Mouse (Mus musculus) myocyte (in vitro differentiated cells): ENCODE data around the gene Evi5l. TPM values are rescaled to one million over a fixed set of nuclear protein-coding genes. Genes with fewer than 3 reads are reported as not detected.

ENCODE experiments used
- H3K27me3 ChIP-seq: one replicate; pipeline ENCODE4 v1.6.1; 2011; ENCODE audit not compliant: control insufficient read depth, insufficient read depth, insufficient read length
- H3K36me3 ChIP-seq: one replicate; pipeline ENCODE4 v1.6.1; 2011; ENCODE audit not compliant: control insufficient read depth, insufficient read depth
- H3K4me2 ChIP-seq: one replicate; pipeline ENCODE4 v1.6.1; 2011; ENCODE audit warnings: low read depth, control low read depth
- H3K4me3 ChIP-seq: one replicate; pipeline ENCODE4 v1.5.1; 2011; ENCODE audit warnings: mild to moderate bottlenecking, control low read depth, moderate library complexity
- H3K79me2 ChIP-seq: one replicate; pipeline ENCODE4 v1.6.1; 2011; ENCODE audit not compliant: control insufficient read depth, insufficient read depth
- H3ac ChIP-seq: one replicate; pipeline ENCODE4 v1.6.1; 2011; ENCODE audit not compliant: control insufficient read depth, insufficient read length
- CEBPB ChIP-seq: IDR thresholded peaks from 2 replicates; pipeline ENCODE4 v1.6.1; 2011; ENCODE audit warnings: mild to moderate bottlenecking, moderate library complexity; ENCODE audit not compliant: poor library complexity, insufficient read depth, severe bottlenecking
- E2F4 ChIP-seq: IDR thresholded peaks from one replicate; pipeline ENCODE4 v1.6.1; 2011; ENCODE audit warnings: mild to moderate bottlenecking, control low read depth, moderate library complexity; ENCODE audit not compliant: insufficient read depth
- MAX ChIP-seq: IDR thresholded peaks from one replicate; pipeline ENCODE4 v1.6.1; 2011; ENCODE audit warnings: low read depth, mild to moderate bottlenecking, control low read depth
- MYOD1 ChIP-seq, 3 experiments: IDR thresholded peaks; one replicate each; pipeline ENCODE4 v1.6.1; 2011; ENCODE audit warnings: control low read depth in 2 of 3, low read depth in 2 of 3, mild to moderate bottlenecking in 2 of 3, moderate library complexity in 1 of 3; ENCODE audit not compliant: insufficient read length in 2 of 3, control insufficient read depth in 1 of 3
- MYOG ChIP-seq, 3 experiments: IDR thresholded peaks; one replicate each; pipeline ENCODE4 v1.6.1; 2011; ENCODE audit warnings: control low read depth in 2 of 3, low read depth in 2 of 3, mild to moderate bottlenecking in 2 of 3; ENCODE audit not compliant: insufficient read length in 2 of 3, control insufficient read depth in 1 of 3, insufficient read depth in 1 of 3
- POLR2A ChIP-seq: IDR thresholded peaks from one replicate; pipeline ENCODE4 v1.6.1; 2011; ENCODE audit warnings: low read depth, mild to moderate bottlenecking, control low read depth, moderate library complexity; ENCODE audit not compliant: insufficient read length
- POLR2AphosphoS2 ChIP-seq: IDR thresholded peaks from one replicate; pipeline ENCODE4 v1.6.1; 2011; ENCODE audit warnings: low read depth, control low read depth; ENCODE audit not compliant: insufficient read length
- REST ChIP-seq: IDR thresholded peaks from one replicate; pipeline ENCODE4 v1.6.1; 2011; ENCODE audit warnings: mild to moderate bottlenecking, control low read depth, moderate library complexity; ENCODE audit not compliant: insufficient read depth, insufficient read length
- SRF ChIP-seq: IDR thresholded peaks from one replicate; pipeline ENCODE4 v1.6.1; 2011; ENCODE audit warnings: low read depth; ENCODE audit not compliant: control insufficient read depth, insufficient read length
- TCF12 ChIP-seq: IDR thresholded peaks from one replicate; pipeline ENCODE4 v1.6.1; 2011; ENCODE audit warnings: mild to moderate bottlenecking, control low read depth; ENCODE audit not compliant: poor library complexity, insufficient read depth, severe bottlenecking
- TCF3 ChIP-seq: IDR thresholded peaks from one replicate; pipeline ENCODE4 v1.6.1; 2011; ENCODE audit warnings: low read depth, control low read depth; ENCODE audit not compliant: insufficient read length
- USF1 ChIP-seq: IDR thresholded peaks from one replicate; pipeline ENCODE4 v1.6.1; 2011; ENCODE audit warnings: low read depth, mild to moderate bottlenecking, control low read depth, moderate library complexity
- polyA plus RNA-seq: library from polyadenylated mRNA; unstranded; fragments of >200 nt; fragmentation: generic; extraction: Trizol; gene quantifications from one replicate; pipeline ENCODE4 v1.2.1, GENCODE M21; 2012; ENCODE audit warnings: missing spikeins

Gene Evi5l
- polyA plus RNA-seq, 1 experiment, result 18.0 TPM

- H3ac ChIP-seq, result no peak overlapping the region
- no peak overlapping the region for H3K4me2 ChIP-seq
- no peak overlapping the region for H3K4me3 ChIP-seq
- H3K79me2 ChIP-seq, result peaks cover 13% of the 10 kb centered on the region
- H3K27me3 ChIP-seq, result no peaks in the 10 kb centered on the region
- TF ChIP-seq MYOD1 (IDR thresholded peaks at IDR 0.05; ENCODE audit: control insufficient read depth in 1 of 3, insufficient read length in 2 of 3, low read depth in 2 of 3), result no peak
- no peak for TF ChIP-seq USF1
- H3K36me3 ChIP-seq, result peaks cover 11% of the 10 kb centered on the region
These were observed 79.4 kb downstream of the Evi5l start for GRCm38 (mm10) chr8:4245737-4246136.

DNA sequence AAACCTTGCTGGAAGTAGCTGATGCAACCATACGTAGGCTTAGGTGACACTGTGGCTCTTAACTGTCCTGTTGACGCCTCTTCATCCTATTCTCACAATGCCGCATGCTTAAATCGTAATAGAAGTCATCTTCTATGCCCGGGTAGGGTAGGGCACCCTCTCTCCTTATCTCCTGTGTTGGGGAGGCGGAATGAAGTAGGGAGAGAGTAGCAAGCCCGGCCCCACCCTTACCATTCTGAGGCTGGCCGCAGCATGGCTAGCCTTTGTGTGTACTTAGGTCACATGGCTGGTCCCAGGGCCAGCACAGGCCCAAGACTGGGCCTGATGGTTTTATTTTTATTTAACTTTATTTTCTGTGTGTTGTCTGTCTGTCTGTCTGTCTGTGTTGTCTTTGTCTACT is 80.9 kb downstream of the Evi5l start:
- no peaks in the 10 kb centered on the region for H3K79me2 ChIP-seq
- no peaks in the 10 kb centered on the region for H3K27me3 ChIP-seq
- no peak overlapping the region for H3ac ChIP-seq
- TF ChIP-seq POLR2A, result no peak
- no peak for TF ChIP-seq E2F4
- no peak for TF ChIP-seq MYOG (IDR thresholded peaks at IDR 0.05; ENCODE audit: control insufficient read depth in 1 of 3, insufficient read depth in 1 of 3, insufficient read length in 2 of 3, low read depth in 2 of 3)
- TF ChIP-seq TCF12, result no peak
- TF ChIP-seq CEBPB, result no peak
- no peak for TF ChIP-seq MYOD1 (IDR thresholded peaks at IDR 0.05; ENCODE audit: control insufficient read depth in 1 of 3, insufficient read length in 2 of 3, low read depth in 2 of 3)
- no peak for TF ChIP-seq USF1
- no peak for TF ChIP-seq SRF
- no peak for TF ChIP-seq REST
- TF ChIP-seq MAX, result no peak
- no peak for TF ChIP-seq POLR2AphosphoS2
- no peak for TF ChIP-seq TCF3
- no peak overlapping the region for H3K4me2 ChIP-seq
- peaks cover 5% of the 10 kb centered on the region for H3K36me3 ChIP-seq
- no peak overlapping the region for H3K4me3 ChIP-seq

GRCm38 (mm10) chr8:4247951-4248540 is 81.7 kb downstream of the Evi5l start, which contains the start of gene Tgfbr3l:
TSS of gene Tgfbr3l (plus strand) at chr8:4248214.
- Histone ChIP-seq H3K79me2 (no peaks in the 10 kb centered on the region), H3ac (no peak within 1 kb of the TSS), H3K36me3 (peaks cover 5% of the 10 kb centered on the region), H3K4me2 (no peak within 1 kb of the TSS), H3K27me3 (no peaks in the 10 kb centered on the region), H3K4me3 (no peak within 1 kb of the TSS)
- TF ChIP-seq TCF3 (no peak), POLR2A (peak; percentile 16)

DNA sequence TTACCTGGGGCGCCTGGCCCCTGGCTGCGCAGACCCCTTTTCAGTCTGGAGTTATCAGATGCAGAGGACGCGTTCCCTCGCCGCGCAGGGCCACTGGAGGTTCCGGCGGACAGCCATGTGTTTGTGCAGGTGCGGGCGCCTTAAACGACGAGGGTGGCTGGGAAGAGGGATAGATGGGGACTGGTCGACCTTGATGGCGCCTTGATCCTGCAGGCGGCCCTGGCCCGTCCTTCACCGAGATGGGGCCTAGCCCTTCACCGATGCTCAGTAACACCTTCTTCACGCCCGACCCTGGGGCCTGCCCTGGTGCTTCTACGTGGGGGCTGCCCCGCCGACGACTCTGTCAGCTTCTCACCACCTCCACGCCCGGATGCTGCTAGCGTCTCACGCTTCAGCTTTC is 82.8 kb downstream of the Evi5l start:
- Histone ChIP-seq H3K4me2 (no peak overlapping the region), H3K79me2 (no peaks in the 10 kb centered on the region), H3K36me3 (peaks cover 5% of the 10 kb centered on the region), H3K4me3 (no peak overlapping the region), H3K27me3 (no peaks in the 10 kb centered on the region), H3ac (no peak overlapping the region)
- TF ChIP-seq USF1 (no peak), MAX (no peak), POLR2A (no peak), SRF (no peak), TCF12 (no peak), CEBPB (no peak), E2F4 (no peak), TCF3 (no peak), MYOG (IDR thresholded peaks at IDR 0.05; ENCODE audit: control insufficient read depth in 1 of 3, insufficient read depth in 1 of 3, insufficient read length in 2 of 3, low read depth in 2 of 3) (no peak), REST (no peak), POLR2AphosphoS2 (no peak), MYOD1 (IDR thresholded peaks at IDR 0.05; ENCODE audit: control insufficient read depth in 1 of 3, insufficient read length in 2 of 3, low read depth in 2 of 3) (no peak)

DNA sequence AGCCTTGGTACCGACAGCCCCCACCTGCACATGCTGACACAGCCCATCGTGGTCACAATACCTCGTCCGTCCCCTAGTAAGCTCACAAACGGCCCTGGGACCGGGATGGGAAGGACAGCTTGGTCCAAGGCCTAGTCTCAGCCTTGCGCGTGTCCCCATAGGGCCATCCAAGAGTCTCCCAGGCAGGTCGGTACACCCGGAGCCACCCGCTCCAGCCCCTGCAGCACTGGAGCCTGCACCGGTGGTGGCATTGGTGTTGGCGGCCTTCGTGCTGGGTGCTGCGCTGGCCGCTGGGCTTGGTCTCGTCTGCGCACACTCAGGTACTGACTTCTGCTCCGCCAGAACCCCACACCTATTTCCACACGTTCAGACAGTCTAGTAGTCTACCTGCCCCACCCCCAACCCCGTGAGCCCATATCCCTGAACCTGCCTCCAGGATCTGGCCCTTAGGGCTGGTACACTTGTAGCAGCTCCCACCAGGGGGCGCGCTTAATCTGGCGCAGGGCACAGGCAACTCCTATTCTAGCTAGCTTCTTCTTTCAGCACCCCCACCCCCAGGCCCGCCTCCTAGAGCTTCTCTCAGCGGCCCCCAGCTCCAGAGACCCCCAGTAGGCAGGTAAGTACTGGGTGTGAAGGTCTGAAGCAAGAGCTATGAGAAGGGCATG is 84.1 kb downstream of the Evi5l start:
- TF ChIP-seq POLR2AphosphoS2 (peak; percentile 63), POLR2A (no peak)
- Histone ChIP-seq H3K4me3 (no peak overlapping the region), H3K79me2 (no peaks in the 10 kb centered on the region), H3K4me2 (no peak overlapping the region), H3ac (no peak overlapping the region), H3K27me3 (no peaks in the 10 kb centered on the region), H3K36me3 (peaks cover under 1% of the 10 kb centered on the region)
